17 mouse cellular contexts compared by ENCODE assay signal in genomic region chr16:93957402-93957801, GRCm38 (mm10). TPM values are rescaled to one million over a fixed set of nuclear protein-coding genes. Genes with fewer than 3 reads are reported as not detected.
DNase-seq lines count a peak whose midpoint lies in the region; ATAC-seq and TF ChIP-seq lines count a peak whose summit lies in the region.
"Had no signal": no experiment of that assay in that cellular context is flagged by ENCODE, and none has a peak within 500 bp of the region (broad histone marks: within the 10 kb centered on the region; RNA-seq: fewer than 3 reads in every experiment).

No protein-coding gene starts in this region.

- WGBS in limb, embryonic 14.5 days: 68% methylated on average over 12 of the region's 12 CpGs
- 83% methylated on average over 12 of the region's 12 CpGs for WGBS in limb, embryonic 10.5 days
- 38% methylated on average over 12 of the region's 12 CpGs for WGBS in hindbrain, embryonic 15.5 days
- whole genome bisulfite sequencing in neural tube, embryonic 13.5 days: 38% methylated on average over 12 of the region's 12 CpGs

- DNase-seq in limb, embryonic 14.5 days (ENCODE audit: low spot score): peak; percentile 7
- no peak for DNase-seq in limb, embryonic 10.5 days (ENCODE audit: low spot score)
- no peak for DNase-seq in adrenal gland, adult (ENCODE audit: inconsistent age in 2 of 2, low spot score in 1 of 2)
- DNase-seq: cerebellum, adult 8-10 months; gastrocnemius, postnatal 14 days; right cerebral cortex, postnatal 4 days had no signal

- H3K27ac ChIP-seq in limb, embryonic 14.5 days (replicated peaks; ENCODE audit: low read depth, low read length): no peak overlapping the region
- H3K27ac ChIP-seq in limb, embryonic 10.5 days: no peak overlapping the region
- H3K27ac ChIP-seq in hindbrain, embryonic 15.5 days (replicated peaks): no peak overlapping the region
- no peak overlapping the region for H3K27ac ChIP-seq in neural tube, embryonic 13.5 days (replicated peaks)
- H3K27ac ChIP-seq: embryonic facial prominence, embryonic 12.5 days; forebrain, embryonic 13.5 days; liver, embryonic 14.5 days; macrophage had no signal

- peaks cover 3% of the 10 kb centered on the region; the same call in 1 of the 2 replicates for H3K27me3 ChIP-seq in limb, embryonic 14.5 days (ENCODE audit: control insufficient read depth, insufficient read depth, low read length)
- H3K27me3 ChIP-seq in limb, embryonic 10.5 days (ENCODE audit: low read depth, poor library complexity, severe bottlenecking): no peaks in the 10 kb centered on the region
- no peaks in the 10 kb centered on the region for H3K27me3 ChIP-seq in hindbrain, embryonic 15.5 days
- no peaks in the 10 kb centered on the region for H3K27me3 ChIP-seq in neural tube, embryonic 13.5 days
- H3K27me3 ChIP-seq: embryonic facial prominence, embryonic 12.5 days; forebrain, embryonic 13.5 days had no signal

- no peak for TF ChIP-seq POLR2A in limb, embryonic 14.5 days (IDR thresholded peaks at IDR 0.05; ENCODE audit: borderline replicate concordance, extremely low read depth, insufficient read depth, insufficient read length)

- H3K9me3 ChIP-seq in limb, embryonic 14.5 days (ENCODE audit: control insufficient read depth, low read length): no peaks in the 10 kb centered on the region
- no peaks in the 10 kb centered on the region for H3K9me3 ChIP-seq in limb, embryonic 10.5 days (replicated peaks)
- H3K9me3 ChIP-seq in hindbrain, embryonic 15.5 days: no peaks in the 10 kb centered on the region
- H3K9me3 ChIP-seq in neural tube, embryonic 13.5 days: no peaks in the 10 kb centered on the region
- H3K9me3 ChIP-seq: embryonic facial prominence, embryonic 12.5 days; forebrain, embryonic 13.5 days had no signal

- H3K4me1 ChIP-seq in limb, embryonic 14.5 days (ENCODE audit: control insufficient read depth, insufficient read depth, low read length): no peaks in the 10 kb centered on the region; the same call in 1 of the 2 replicates
- peaks cover 22% of the 10 kb centered on the region for H3K4me1 ChIP-seq in limb, embryonic 10.5 days
- H3K4me1 ChIP-seq in hindbrain, embryonic 15.5 days (replicated peaks): peaks cover 11% of the 10 kb centered on the region
- H3K4me1 ChIP-seq in neural tube, embryonic 13.5 days (replicated peaks): peaks cover 14% of the 10 kb centered on the region
- H3K4me1 ChIP-seq: embryonic facial prominence, embryonic 12.5 days; forebrain, embryonic 13.5 days had no signal

- no peak overlapping the region for H3K9ac ChIP-seq in limb, embryonic 14.5 days (ENCODE audit: low read depth, low read length, severe bottlenecking)
- no peak overlapping the region for H3K9ac ChIP-seq in hindbrain, embryonic 15.5 days
- no peak overlapping the region for H3K9ac ChIP-seq in neural tube, embryonic 13.5 days
- H3K9ac ChIP-seq: embryonic facial prominence, embryonic 12.5 days; forebrain, embryonic 13.5 days; liver, embryonic 14.5 days had no signal

- ATAC-seq in limb, embryonic 14.5 days (ENCODE audit: low FRiP score, low read depth): no peak
- peak; percentile 83 for ATAC-seq in common myeloid progenitor, adult 5-6 weeks (replicated peaks; ENCODE audit: low read depth, poor library complexity, severe bottlenecking)
- ATAC-seq in hindbrain, embryonic 15.5 days (ENCODE audit: low FRiP score, low read depth): no peak; the same call in 1 of the 2 replicates
- no peak; the same call in 1 of the 2 replicates for ATAC-seq in neural tube, embryonic 13.5 days (ENCODE audit: low read depth)
- ATAC-seq in erythroblast, adult 5-6 weeks (replicated peaks; ENCODE audit: low FRiP score, poor library complexity, severe bottlenecking): no peak
- ATAC-seq: forebrain, embryonic 13.5 days had no signal

- H3K36me3 ChIP-seq in limb, embryonic 14.5 days (ENCODE audit: control insufficient read depth, insufficient read depth, low read length): no peaks in the 10 kb centered on the region
- H3K36me3 ChIP-seq in limb, embryonic 10.5 days: no peaks in the 10 kb centered on the region
- H3K36me3 ChIP-seq in hindbrain, embryonic 15.5 days: no peaks in the 10 kb centered on the region
- no peaks in the 10 kb centered on the region for H3K36me3 ChIP-seq in neural tube, embryonic 13.5 days
- H3K36me3 ChIP-seq: embryonic facial prominence, embryonic 12.5 days had no signal

- H3K4me3 ChIP-seq in limb, embryonic 14.5 days (replicated peaks; ENCODE audit: low read length): no peak overlapping the region
- H3K4me3 ChIP-seq in limb, embryonic 10.5 days: no peak overlapping the region
- H3K4me3 ChIP-seq in hindbrain, embryonic 15.5 days: no peak overlapping the region
- H3K4me3 ChIP-seq in neural tube, embryonic 13.5 days: no peak overlapping the region
- H3K4me3 ChIP-seq: embryonic facial prominence, embryonic 12.5 days; forebrain, embryonic 13.5 days had no signal

- H3K4me2 ChIP-seq in limb, embryonic 14.5 days (replicated peaks; ENCODE audit: low read depth, low read length, severe bottlenecking): no peak overlapping the region
- H3K4me2 ChIP-seq in hindbrain, embryonic 15.5 days: 0 out of 2 replicates have a peak overlapping the region, but pooled peaks have one; percentile 12
- H3K4me2 ChIP-seq in neural tube, embryonic 13.5 days: peak overlapping the region; percentile 31
- H3K4me2 ChIP-seq: embryonic facial prominence, embryonic 12.5 days; forebrain, embryonic 13.5 days had no signal

RNA-seq across cellular contexts. Expression of gene Cldn14, which starts 51.2 kb away (rescaled TPM):
- not detected in 2 replicates for polyA plus RNA-seq in limb, embryonic 14.5 days (2012; rRNA removed)
- polyA plus RNA-seq in limb, embryonic 14.5 days (2014; fragmentation: Nextera tagmentation; extraction: Ambion mirVana): not detected in 2 replicates
- polyA plus RNA-seq in limb, embryonic 10.5 days (2016; fragmentation: Nextera tagmentation; extraction: Ambion mirVana): not detected in 2 replicates
- total RNA-seq in common myeloid progenitor, adult 5-6 weeks (2017): not detected in 2 replicates
- polyA plus RNA-seq in hindbrain, embryonic 15.5 days (2015; fragmentation: Nextera tagmentation; extraction: Ambion mirVana): not detected in 2 replicates
- 0.31 TPM in 1 of 2 replicates, not detected in the other for polyA plus RNA-seq in neural tube, embryonic 13.5 days (2015; fragmentation: Nextera tagmentation; extraction: Ambion mirVana)
- total RNA-seq in erythroblast, adult 5-6 weeks (2015; ENCODE audit: low replicate concordance): not detected in 2 replicates
- not detected in 2 replicates for total RNA-seq in erythroblast, adult 5-6 weeks (2017; ENCODE audit: low replicate concordance)
- total RNA-seq: gastrocnemius, postnatal 14 days had no signal
- polyA plus RNA-seq: forebrain, embryonic 13.5 days; heart, embryonic 16.5 days; macrophage; stomach, embryonic 14.5 days; urinary bladder, adult 2 months had no signal
